Mouse (Mus musculus) liver, adult 2 months (tissue): ENCODE measurements around the gene Rngtt.

Experiments used
- CTCF ChIP-seq: fragments of 200-500 bp; IDR thresholded peaks from 2 replicates; pipeline ENCODE4 v1.5.1; 2011; ENCODE audit warnings: low read depth, low read length, control low read depth
- POLR2A ChIP-seq: fragments of 200-500 bp; IDR thresholded peaks from 2 replicates; pipeline ENCODE4 v1.6.1; 2011; ENCODE audit warnings: low read length, control low read depth; ENCODE audit not compliant: insufficient read depth; ENCODE audit errors: extremely low read depth

- TF ChIP-seq POLR2A (no peak), CTCF (no peak)
Measured at GRCm38 (mm10) chr4:33309764-33310757, at the start of gene Rngtt.
